Mouse (Mus musculus): ENCODE results near the gene Bsn. TPM values are rescaled to one million over a fixed set of nuclear protein-coding genes. Genes with fewer than 3 reads are reported as not detected.

Gene Bsn
- polyA plus RNA-seq, 1 experiment = 0.56 TPM

- H3K79me2 ChIP-seq (ENCODE audit: control insufficient read depth, insufficient read depth) = no peaks in the 10 kb centered on the region
- H3ac ChIP-seq (ENCODE audit: control insufficient read depth, insufficient read length) = no peak overlapping the region
- TF ChIP-seq TCF3 (IDR thresholded peaks at IDR 0.05; ENCODE audit: insufficient read length, low read depth) = no peak
- H3K4me3 ChIP-seq = no peak overlapping the region
- H3K27me3 ChIP-seq (ENCODE audit: control insufficient read depth, insufficient read depth, insufficient read length) = no peaks in the 10 kb centered on the region
- no peaks in the 10 kb centered on the region for H3K36me3 ChIP-seq (ENCODE audit: control insufficient read depth, insufficient read depth)
- H3K4me2 ChIP-seq (ENCODE audit: low read depth) = no peak overlapping the region
Observed at GRCm38 (mm10) chr9:108129042-108129948, 60.9 kb downstream of the Bsn start.

- Histone ChIP-seq H3K27me3 (ENCODE audit: control insufficient read depth, insufficient read depth, insufficient read length) (no peaks in the 10 kb centered on the region), H3ac (ENCODE audit: control insufficient read depth, insufficient read length) (no peak overlapping the region), H3K4me3 (no peak overlapping the region), H3K79me2 (ENCODE audit: control insufficient read depth, insufficient read depth) (no peaks in the 10 kb centered on the region), H3K36me3 (ENCODE audit: control insufficient read depth, insufficient read depth) (no peaks in the 10 kb centered on the region), H3K4me2 (ENCODE audit: low read depth) (peak overlapping the region; percentile 67)
- TF ChIP-seq TCF12 (IDR thresholded peaks at IDR 0.05; ENCODE audit: insufficient read depth, poor library complexity, severe bottlenecking) (no peak), POLR2AphosphoS2 (IDR thresholded peaks at IDR 0.05; ENCODE audit: insufficient read length, low read depth) (peak; percentile 12), MYOG (IDR thresholded peaks at IDR 0.05; ENCODE audit: control insufficient read depth in 1 of 3, insufficient read depth in 1 of 3, insufficient read length in 2 of 3, low read depth in 2 of 3) (peak in 1 of 3 experiments; percentile 11), POLR2A (IDR thresholded peaks at IDR 0.05; ENCODE audit: insufficient read length, low read depth) (peak; percentile 43)
Observed at GRCm38 (mm10) chr9:108128248-108128647, 61.9 kb downstream of the Bsn start.

GRCm38 (mm10) chr9:108126436-108127180 is 63.6 kb downstream of the Bsn start:
- Histone ChIP-seq H3K4me3 (no peak overlapping the region), H3ac (ENCODE audit: control insufficient read depth, insufficient read length) (no peak overlapping the region)
- no peak for TF ChIP-seq TCF12 (IDR thresholded peaks at IDR 0.05; ENCODE audit: insufficient read depth, poor library complexity, severe bottlenecking)
- TF ChIP-seq MYOD1 (IDR thresholded peaks at IDR 0.05; ENCODE audit: control insufficient read depth in 1 of 3, insufficient read length in 2 of 3, low read depth in 2 of 3) = no peak
- no peak for TF ChIP-seq TCF3 (IDR thresholded peaks at IDR 0.05; ENCODE audit: insufficient read length, low read depth)
- no peak for TF ChIP-seq POLR2AphosphoS2 (IDR thresholded peaks at IDR 0.05; ENCODE audit: insufficient read length, low read depth)
- TF ChIP-seq USF1 (IDR thresholded peaks at IDR 0.05; ENCODE audit: low read depth) = no peak
- TF ChIP-seq POLR2A (IDR thresholded peaks at IDR 0.05; ENCODE audit: insufficient read length, low read depth) = no peak
- TF ChIP-seq MAX (IDR thresholded peaks at IDR 0.05; ENCODE audit: low read depth) = no peak
- no peak for TF ChIP-seq REST (IDR thresholded peaks at IDR 0.05; ENCODE audit: insufficient read depth, insufficient read length)
- TF ChIP-seq MYOG (IDR thresholded peaks at IDR 0.05; ENCODE audit: control insufficient read depth in 1 of 3, insufficient read depth in 1 of 3, insufficient read length in 2 of 3, low read depth in 2 of 3) = no peak
- no peak for TF ChIP-seq SRF (IDR thresholded peaks at IDR 0.05; ENCODE audit: control insufficient read depth, insufficient read length, low read depth)
- TF ChIP-seq CEBPB (IDR thresholded peaks at IDR 0.05; ENCODE audit: insufficient read depth, poor library complexity, severe bottlenecking) = no peak
- no peak for TF ChIP-seq E2F4 (IDR thresholded peaks at IDR 0.05; ENCODE audit: insufficient read depth)

GRCm38 (mm10) chr9:108125731-108126130 is 64.5 kb downstream of the Bsn start:
- Histone ChIP-seq H3K27me3 (ENCODE audit: control insufficient read depth, insufficient read depth, insufficient read length) (no peaks in the 10 kb centered on the region), H3K4me2 (ENCODE audit: low read depth) (no peak overlapping the region), H3ac (ENCODE audit: control insufficient read depth, insufficient read length) (no peak overlapping the region), H3K36me3 (ENCODE audit: control insufficient read depth, insufficient read depth) (no peaks in the 10 kb centered on the region), H3K79me2 (ENCODE audit: control insufficient read depth, insufficient read depth) (no peaks in the 10 kb centered on the region), H3K4me3 (no peak overlapping the region)
- TF ChIP-seq POLR2AphosphoS2 (IDR thresholded peaks at IDR 0.05; ENCODE audit: insufficient read length, low read depth) = no peak

More at GRCm38 (mm10) chr9:108126436-108127180, 63.6 kb downstream of the Bsn start:
- no peaks in the 10 kb centered on the region for H3K36me3 ChIP-seq (ENCODE audit: control insufficient read depth, insufficient read depth)
- H3K79me2 ChIP-seq (ENCODE audit: control insufficient read depth, insufficient read depth) = no peaks in the 10 kb centered on the region
- H3K4me2 ChIP-seq (ENCODE audit: low read depth) = no peak overlapping the region
- H3K27me3 ChIP-seq (ENCODE audit: control insufficient read depth, insufficient read depth, insufficient read length) = no peaks in the 10 kb centered on the region

- Histone ChIP-seq H3K36me3 (ENCODE audit: control insufficient read depth, insufficient read depth) (no peaks in the 10 kb centered on the region), H3K79me2 (ENCODE audit: control insufficient read depth, insufficient read depth) (no peaks in the 10 kb centered on the region), H3K27me3 (ENCODE audit: control insufficient read depth, insufficient read depth, insufficient read length) (no peaks in the 10 kb centered on the region), H3ac (ENCODE audit: control insufficient read depth, insufficient read length) (no peak overlapping the region), H3K4me2 (ENCODE audit: low read depth) (no peak overlapping the region), H3K4me3 (no peak overlapping the region)
- no peak for TF ChIP-seq POLR2A (IDR thresholded peaks at IDR 0.05; ENCODE audit: insufficient read length, low read depth)
Observed at GRCm38 (mm10) chr9:108123916-108124315, 66.3 kb downstream of the Bsn start.
